Mouse (Mus musculus): ENCODE measurements at regions not wholly inside any gene's neighbourhood (a gene's known extent, or its start where the extent isn't known, plus 50 kb on each side); places are given as distances from the start of the nearest gene placed in this dataset.

DNA sequence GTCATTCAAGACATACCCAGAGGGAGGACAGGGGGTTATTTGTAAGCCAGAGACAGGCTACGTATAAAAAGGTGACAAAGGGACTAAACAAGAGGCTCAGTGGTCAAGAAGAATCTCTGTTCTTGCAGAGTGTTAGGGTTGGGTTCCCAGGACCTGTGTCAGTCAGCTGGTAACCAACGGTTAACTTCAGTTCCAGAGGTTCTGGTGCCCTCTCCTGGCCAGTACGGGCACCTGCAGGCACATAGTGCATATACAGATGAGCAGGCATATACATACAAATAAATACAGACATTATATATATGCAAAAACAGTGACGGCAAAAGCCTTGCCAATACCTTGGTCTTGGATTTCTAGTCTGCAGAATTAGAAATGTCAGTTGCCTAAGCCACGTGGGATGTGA is 170.6 kb downstream of the Gsdmc2 start:
- no peak for ATAC-seq (replicated peaks; ENCODE audit: low FRiP score, poor library complexity, severe bottlenecking)

DNA sequence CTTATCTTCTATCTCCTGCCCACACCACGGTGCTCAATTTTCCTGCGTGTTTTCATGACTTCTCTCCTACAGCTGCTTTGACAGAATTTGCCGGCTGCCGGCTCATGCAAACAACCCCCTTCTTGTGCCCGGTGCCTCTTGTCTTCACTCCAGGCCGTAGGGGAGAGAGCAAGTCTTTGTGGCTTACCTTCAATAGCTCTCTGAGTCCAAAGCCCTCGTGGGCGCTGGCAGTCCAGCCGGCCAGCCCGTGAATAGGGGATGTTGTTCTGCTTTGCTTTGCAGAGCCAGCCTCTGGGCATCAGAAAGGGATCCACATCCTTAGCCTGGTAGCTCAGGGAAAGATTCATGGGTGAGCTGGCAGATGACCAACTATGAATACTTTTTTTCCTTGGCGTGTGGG is 173.9 kb downstream of the Gsdmc2 start:
- no peak for ATAC-seq (replicated peaks; ENCODE audit: low FRiP score, poor library complexity, severe bottlenecking)

DNA sequence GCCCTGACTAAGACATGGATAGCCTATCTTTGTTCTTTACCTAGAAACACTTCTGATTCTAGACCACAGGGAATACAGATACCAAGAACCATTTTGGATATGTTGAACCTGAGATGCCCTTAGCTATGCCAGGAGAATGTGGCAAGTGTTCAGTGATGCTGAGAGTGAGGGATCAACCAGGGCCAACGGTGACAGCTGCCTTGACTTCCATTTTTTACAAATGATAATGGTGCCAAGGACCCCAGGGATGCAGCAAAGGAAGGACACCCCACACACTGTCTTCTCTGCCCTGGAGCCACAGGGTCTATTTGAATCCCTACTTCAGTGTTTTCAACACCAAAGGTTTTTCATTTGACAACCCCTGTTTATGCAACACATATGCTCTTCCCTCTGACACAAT is 174.4 kb downstream of the Gsdmc2 start:
- ATAC-seq (replicated peaks; ENCODE audit: low FRiP score, poor library complexity, severe bottlenecking), result no peak

DNA sequence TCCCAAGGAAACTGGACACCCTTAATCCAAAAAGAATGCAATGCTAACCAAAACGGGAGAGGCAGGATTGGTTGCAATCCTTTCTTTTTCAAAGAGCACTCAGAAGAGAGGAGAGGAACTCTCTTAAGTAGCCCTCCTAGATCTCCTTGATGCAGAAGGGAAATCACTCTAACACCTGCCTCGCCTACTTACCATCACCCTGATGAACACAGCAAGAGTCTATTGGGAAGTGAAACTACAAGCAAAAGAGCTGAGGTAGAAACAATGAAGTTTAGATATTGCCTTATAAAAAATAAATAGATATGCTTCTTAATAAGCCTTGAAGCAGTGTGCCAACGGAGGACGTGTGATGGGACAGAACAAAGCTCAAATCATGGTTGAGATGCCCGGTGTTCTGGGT is 177.4 kb downstream of the Gsdmc2 start:
- ATAC-seq (replicated peaks; ENCODE audit: low FRiP score, poor library complexity, severe bottlenecking), result no peak

DNA sequence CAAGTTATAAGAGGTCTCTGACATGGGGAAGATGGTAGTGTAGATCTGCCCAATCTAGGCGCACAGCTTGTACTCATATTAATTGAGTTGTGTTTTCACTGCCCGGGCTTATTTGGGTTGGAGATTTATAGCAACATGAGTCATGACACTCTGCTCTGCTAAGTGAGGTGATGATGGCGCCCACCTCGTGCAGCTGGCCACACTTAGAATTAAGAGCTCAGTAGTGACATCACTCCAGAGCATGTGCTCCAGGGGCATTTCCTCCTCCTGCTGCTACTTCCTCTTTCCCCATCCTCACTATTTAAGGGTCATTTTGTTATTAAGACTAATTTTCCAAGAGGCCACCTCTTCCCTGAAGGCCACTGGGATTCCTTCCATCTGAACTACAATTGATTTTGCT is 179.5 kb downstream of the Gsdmc2 start:
- ATAC-seq (replicated peaks; ENCODE audit: low FRiP score, poor library complexity, severe bottlenecking), result no peak

DNA sequence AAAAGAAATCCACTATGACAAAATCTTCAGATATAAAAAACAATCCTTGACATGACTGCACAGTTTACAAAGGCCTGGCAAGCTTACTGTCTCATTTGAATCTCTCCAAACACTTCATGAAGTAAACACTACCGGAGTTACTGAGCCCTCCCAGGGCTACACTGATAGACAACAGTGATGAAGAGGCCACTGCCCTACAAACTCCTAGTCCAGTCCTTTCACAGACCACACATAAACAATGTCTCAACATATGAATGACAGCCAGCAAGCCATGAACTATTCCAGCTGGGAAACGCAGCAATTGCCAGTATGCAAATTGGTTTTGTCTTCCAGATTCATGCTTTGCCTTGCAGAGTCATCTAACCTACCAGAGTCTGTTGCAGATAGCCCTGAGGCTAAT is 180.1 kb downstream of the Gsdmc2 start:
- ATAC-seq (replicated peaks; ENCODE audit: low FRiP score, poor library complexity, severe bottlenecking), result no peak

DNA sequence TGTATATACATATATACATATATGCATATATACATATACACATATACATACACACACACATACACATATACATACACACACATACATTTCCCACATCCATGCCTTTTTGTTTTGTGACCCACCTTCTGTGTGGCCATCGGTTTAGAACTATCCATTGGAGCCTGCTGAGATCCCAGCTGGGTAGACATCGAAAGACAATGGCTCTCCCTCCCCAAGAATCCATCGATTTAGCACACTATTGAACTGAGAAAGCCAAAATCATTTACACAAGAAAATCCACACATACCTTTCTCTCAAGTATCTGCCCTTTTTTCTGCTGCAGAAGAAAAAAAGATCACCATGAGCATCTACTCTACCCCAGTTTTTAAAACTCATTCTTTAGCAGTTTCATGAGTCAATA is 182.8 kb downstream of the Gsdmc2 start:
- ATAC-seq (replicated peaks; ENCODE audit: low FRiP score, poor library complexity, severe bottlenecking), result no peak

DNA sequence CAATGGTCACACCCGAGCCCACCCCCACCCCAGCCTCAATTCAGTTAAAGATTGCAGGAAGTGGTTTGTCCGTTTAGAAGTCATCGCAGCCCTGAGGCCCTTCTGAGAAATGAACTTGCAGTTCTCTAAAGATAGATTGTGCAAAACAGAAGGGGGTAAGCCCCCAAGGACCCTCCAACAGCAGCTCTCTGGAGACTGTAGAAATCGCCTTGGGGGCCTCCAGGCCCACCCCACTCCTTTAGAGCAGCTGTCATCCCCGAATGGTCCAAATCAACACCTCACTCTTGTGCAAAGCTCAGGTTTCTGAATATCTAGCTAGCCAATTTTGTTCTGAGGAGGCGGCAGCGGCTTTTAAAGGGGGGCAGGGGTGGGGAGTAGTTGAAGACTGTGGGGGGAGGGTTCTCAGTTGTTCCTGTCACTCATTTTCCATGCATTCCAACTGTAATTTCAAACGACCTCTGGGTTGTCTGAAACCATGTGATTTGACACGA is 186.9 kb downstream of the Gsdmc2 start:
- ATAC-seq (replicated peaks; ENCODE audit: low FRiP score, poor library complexity, severe bottlenecking), result no peak

DNA sequence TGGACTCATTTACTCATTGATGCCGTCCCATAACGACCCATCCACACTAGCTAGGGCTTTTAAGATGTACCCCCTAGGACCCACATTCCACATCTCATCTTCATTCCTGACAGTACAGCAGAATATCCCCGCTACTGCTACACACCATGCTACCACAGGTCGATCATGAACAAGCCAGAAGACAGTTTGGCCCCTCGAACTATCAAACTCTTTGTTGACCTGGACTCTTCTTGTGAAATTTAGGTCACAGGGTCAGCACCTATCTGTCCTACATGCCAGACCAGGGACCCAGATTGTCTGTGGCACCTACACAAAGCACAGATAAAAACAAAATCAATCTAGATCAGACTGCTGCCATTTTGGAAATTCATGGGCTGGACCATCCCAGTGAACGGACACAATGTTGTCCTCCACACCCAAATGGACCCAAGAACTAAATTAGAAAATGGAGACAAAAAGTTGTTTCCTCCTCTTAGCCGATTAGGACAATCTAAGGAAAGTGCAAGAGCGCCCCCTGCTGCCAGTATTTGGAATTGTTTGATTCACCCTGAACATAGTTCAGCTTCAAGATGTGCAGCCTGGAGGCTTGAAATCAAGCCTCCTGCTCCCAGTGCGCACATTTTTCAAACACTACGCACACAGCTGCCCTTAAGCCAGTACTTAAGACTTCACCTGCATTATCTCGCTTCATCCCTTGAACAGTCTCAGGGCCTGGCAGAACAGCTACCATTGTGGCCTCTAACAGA is 192.6 kb downstream of the Gsdmc2 start:
- no peak for ATAC-seq (replicated peaks; ENCODE audit: low FRiP score, poor library complexity, severe bottlenecking)

DNA sequence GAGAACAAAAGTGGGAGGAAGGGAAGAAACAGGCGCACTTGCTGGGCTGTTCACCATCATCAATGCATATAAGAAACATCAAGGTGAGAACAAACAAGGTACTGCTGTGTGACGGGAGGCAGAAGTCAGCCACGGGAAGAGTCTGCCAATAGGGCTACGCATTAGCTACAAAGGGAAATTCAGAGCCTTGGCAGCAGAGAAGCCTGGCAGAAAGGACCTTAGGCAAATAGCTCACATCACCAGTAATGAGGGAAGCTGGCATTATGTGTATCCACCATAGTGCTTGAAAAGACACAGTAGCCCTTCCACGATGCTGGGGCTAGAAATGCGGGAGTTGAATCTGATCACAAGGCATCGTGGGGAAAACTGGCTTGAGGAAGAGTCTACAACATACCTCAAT is 193.9 kb downstream of the Gsdmc2 start:
- no peak for ATAC-seq (replicated peaks; ENCODE audit: low FRiP score, poor library complexity, severe bottlenecking)

DNA sequence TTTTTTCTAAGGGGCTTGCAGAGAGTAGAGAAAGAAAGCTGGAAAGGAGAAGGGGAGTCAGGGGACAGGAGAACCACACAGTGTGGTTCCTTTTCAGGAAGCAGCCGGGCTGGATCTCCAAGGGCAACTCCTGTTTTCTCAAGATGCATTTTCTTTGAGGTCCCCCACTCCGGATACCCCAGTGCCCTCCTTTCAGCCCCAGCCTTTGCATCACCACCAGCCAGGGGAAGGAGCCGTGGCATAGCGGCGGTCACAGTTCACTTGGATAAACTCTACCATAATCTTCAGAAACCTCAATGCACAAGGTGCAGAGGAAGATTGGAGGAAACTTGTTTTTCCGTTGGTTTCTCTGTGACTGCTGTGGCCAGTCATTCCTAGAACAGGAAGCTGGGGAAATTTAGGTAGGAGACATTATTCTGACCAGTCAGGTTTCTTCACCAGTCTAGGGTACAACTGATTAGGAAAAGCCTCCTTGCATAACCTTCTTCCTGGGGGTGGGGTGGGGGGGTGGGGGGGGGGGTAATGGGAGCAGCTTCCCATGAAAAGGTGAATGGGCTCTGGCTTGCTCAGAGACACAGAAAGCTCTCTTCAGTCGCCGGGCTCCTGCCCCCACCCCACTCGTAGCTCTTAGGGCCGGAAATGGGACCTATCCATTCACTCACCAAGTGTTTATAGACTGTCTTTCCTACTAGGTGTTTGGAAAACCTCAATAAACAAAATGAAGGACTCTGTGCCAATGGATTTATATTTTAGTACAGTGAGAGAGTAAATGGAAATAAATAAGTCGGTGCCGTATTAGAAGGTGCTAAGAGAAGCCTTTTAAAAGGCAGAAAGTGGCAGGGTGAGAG is 196.6 kb downstream of the Gsdmc2 start:
- ATAC-seq (replicated peaks; ENCODE audit: low FRiP score, poor library complexity, severe bottlenecking), result no peak

DNA sequence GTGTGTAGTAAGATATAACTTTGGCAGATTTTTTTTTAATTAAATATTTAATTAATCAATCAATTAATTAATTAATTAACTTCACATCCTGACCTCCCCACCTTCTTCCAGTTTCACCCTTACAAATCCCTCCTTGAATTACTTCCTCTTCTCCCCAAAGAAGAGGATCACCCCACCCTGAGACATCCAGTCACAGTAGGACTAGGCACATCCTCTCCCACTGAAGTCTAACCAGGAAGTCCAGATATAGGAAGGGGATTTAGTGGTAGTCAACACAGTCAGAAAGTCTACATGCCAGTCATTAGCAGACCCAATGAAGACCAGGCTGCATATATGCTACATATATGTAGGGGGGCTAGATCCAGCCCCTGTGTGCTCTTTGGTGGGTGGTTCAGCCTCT is 220.2 kb downstream of the Gsdmc2 start:
- ATAC-seq (replicated peaks; ENCODE audit: low FRiP score, poor library complexity, severe bottlenecking), result no peak

DNA sequence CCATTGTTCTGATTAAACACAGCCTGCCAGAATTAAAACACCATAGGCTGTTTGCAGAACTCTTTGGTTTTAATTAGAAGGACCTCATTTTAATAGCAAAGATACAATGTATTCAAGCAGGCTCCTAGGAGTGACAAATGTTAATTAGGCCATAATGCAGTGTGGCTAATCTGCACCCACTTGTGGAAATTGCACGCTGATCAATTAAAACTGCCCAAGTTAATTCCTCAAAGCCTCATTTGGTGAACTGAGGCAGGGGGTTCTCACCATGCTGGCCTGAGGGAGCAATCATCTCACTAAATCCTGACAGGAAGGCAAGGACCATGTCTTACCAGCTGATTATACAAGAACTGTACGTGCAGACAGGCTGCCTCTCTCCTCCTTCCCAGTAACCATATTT is 220.7 kb downstream of the Gsdmc2 start:
- ATAC-seq (replicated peaks; ENCODE audit: low FRiP score, poor library complexity, severe bottlenecking), result no peak

DNA sequence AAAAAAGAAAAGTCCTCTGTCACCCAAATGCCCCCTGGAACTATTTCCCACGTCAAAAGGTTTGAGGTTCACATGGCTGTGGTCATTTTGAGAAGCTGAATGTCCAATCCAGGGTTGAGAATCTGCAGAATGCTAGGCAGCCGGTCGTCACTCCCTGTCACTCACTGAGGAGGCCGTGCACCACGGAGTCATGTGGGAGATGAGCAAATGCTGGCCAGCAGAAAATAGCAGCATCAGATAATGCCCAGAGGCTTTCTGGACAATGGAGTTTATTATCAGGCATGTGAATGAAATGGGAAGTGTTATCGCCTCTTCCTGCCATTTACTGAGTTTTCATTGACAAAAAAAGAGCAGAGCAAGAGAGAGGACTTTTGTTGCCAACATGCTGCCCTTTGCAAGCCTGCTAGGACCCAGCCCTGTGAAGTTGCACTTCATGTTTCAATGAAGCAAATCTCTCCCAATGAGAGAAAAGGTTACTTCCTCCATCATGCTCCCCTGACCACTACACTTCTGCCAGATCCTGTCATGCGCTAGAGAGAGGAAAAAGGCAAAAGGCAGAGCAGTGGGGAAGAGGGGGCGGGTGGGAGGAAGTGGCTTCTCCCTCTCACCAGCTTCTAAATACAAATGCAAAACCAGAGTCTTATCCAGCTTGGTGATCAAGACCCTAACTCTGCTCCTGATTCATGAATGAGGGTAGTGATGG is 228.3 kb downstream of the Gsdmc2 start:
- ATAC-seq (replicated peaks; ENCODE audit: low FRiP score, poor library complexity, severe bottlenecking), result no peak

DNA sequence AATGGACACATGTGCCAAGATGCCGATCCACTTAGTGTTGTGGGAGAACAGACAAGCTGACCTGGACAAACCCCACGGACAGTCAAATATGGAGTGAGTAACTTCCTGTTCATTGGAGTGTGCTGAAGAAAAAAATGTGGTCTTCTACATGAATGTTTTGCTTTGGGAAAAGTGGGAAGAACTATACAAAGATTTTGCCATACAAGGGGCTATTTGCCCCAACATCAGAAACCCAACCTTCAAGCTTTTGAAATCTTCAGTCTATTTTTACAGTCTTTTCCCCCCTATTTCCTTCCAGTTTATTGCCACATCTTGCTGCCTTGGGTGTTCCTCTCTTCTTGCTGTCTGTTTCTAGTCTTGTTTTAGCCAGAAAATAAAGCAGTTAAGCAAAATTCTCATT is 230.8 kb downstream of the Gsdmc2 start:
- no peak for ATAC-seq (replicated peaks; ENCODE audit: low FRiP score, poor library complexity, severe bottlenecking)

DNA sequence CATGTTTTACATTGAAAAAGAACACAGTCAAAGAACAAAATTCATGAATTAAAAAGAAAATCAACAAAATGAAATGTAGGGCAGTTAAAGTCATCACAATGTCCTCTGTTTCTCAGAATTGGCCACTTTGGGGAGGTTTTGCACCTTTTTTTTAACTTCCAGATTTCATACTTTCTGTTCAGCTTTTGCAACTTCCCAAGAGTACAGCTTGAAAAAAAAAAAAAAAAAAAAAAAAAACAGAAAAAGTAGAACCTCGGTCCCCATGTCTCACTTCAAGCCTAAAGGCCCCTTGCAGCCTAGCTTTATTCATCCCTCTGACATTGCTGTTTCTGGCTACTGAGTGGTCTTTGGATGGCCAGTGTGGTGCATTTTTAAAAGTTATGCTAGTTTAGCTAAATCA is 231.9 kb downstream of the Gsdmc2 start:
- ATAC-seq (replicated peaks; ENCODE audit: low FRiP score, poor library complexity, severe bottlenecking), result no peak

DNA sequence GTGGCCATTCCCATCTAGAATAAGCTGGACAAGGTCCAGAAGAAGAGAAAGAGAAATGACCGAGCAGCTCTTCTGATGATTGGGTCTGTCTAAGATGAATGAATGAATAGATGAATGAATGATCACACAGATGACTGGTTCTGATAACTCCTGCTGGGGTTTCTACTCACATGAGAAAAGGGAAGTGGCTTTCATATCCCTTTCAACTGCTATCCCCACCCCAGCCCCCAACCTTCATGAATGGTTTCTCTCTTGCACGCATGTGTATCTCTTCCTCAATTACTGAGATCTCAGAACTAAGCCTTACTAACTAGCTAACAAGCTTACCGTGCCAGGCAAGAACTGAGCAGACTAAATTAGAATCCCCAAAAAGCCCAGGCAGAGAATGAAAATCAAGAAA is 233.8 kb downstream of the Gsdmc2 start:
- ATAC-seq (replicated peaks; ENCODE audit: low FRiP score, poor library complexity, severe bottlenecking), result no peak

DNA sequence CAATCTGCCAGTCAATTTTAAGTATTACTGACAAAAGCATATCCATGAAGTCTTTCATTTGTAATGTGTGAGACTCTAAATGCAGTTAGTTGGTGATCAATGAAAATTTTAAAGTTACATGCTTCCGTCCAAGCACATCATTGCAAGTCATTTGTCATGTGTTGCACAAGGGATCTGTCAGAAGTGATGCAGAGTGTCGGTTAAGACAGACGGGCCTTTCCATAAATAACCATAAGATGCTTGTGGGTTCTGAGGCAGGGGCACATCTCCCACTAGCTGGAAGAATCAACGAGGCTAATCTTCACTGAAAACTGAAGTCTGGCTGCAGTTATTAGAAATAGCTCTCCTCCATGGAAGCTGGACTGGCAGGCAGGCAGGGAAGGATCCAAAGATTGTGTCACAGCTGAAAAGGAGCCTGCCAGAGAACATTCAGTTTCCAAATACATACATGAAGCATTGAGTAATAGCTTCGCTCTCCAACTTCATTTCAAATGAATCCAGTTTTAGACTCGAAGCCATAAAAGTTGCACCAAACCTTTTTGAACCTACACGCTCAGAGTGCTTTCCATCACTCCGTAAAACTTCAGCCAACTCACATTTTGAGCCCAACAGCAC is 241.8 kb downstream of the Gsdmc2 start:
- no peak for ATAC-seq (replicated peaks; ENCODE audit: low FRiP score, poor library complexity, severe bottlenecking)

DNA sequence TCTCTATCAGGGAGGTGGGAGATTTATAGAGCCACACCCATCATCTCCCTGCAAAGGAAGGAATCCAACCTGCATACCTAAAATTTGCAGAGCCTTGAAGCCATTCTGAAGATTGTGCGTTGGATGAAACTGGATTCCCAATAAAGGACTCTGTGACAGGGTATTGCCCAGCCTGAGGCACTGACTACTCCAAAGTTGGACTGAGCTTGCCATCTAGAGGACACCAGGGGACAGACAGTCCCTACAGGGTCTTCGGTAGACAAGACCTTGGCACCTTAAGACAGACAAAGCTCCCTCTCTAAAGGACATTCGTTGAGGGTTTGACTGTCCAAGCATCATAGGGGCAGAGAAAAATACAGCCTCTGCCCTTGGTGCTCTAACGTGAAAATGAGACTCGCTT is 243.4 kb downstream of the Gsdmc2 start:
- ATAC-seq (replicated peaks; ENCODE audit: low FRiP score, poor library complexity, severe bottlenecking), result no peak

DNA sequence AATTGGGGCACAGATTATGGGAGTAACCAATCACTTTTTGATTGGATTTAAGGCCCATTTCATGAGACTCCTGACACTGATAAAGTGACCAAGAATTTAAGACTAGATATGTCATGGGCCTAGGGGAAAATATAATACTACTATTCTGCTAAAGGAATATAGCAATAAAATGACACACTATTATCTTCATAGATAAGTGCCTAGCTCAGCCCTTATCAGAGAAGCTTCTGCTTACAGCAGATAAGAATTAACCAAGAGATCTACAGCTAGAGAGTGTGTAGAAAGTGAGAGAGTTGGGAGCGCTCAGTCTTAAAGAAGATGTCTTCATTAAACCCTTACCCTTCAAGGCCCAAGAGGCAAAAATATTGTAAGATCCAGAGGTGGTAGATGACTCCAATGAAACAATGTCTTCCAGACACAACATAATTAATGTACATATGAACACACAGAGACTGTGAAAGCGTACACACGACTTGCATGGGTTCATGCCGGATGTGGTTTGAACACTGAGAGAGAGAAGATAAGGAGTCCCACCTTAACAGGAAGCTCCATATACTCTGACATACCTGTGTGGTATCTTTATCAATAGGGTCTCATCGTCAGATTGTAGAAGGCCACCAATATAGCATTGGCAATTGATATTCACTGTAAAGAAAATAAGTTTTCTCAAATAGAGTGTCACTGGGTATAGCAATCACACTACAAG is 252.1 kb downstream of the Gsdmc2 start:
- no peak for ATAC-seq (replicated peaks; ENCODE audit: low FRiP score, poor library complexity, severe bottlenecking)
